Mouse (Mus musculus) hindbrain, embryonic 16.5 days (tissue): ENCODE data around the gene Selenop. TPM values are rescaled to one million over a fixed set of nuclear protein-coding genes. Genes with fewer than 3 reads are reported as not detected.

Experiments
- ATAC-seq: fragments of 200-750 bp; cut with Nextera tagmentation; 2 replicates; pipeline ENCODE4 v1.8.0; 2017; ENCODE audit warnings: moderate TSS enrichment, moderate library complexity
- H3K27ac ChIP-seq: fragments of 300-500 bp; sonication (generic); 2 replicates; pipeline ENCODE4 v1.5.1; 2014; ENCODE audit warnings: low read depth, mild to moderate bottlenecking, control low read depth, low read length, moderate library complexity
- H3K27me3 ChIP-seq: fragments of 300-500 bp; sonication (generic); replicated peaks from 2 replicates; pipeline ENCODE4 v1.6.1; 2014; ENCODE audit warnings: low read length; ENCODE audit not compliant: control insufficient read depth, insufficient read depth
- H3K36me3 ChIP-seq: fragments of 300-500 bp; sonication (generic); 2 replicates; pipeline ENCODE4 v1.6.1; 2014; ENCODE audit warnings: mild to moderate bottlenecking, low read length, moderate library complexity, mixed read lengths; ENCODE audit not compliant: control insufficient read depth, insufficient read depth
- H3K4me1 ChIP-seq: fragments of 300-500 bp; sonication (generic); 2 replicates; pipeline ENCODE4 v1.6.1; 2014; ENCODE audit warnings: low read depth, low read length; ENCODE audit not compliant: control insufficient read depth, insufficient read depth
- H3K4me2 ChIP-seq: fragments of 300-500 bp; sonication (generic); 2 replicates; pipeline ENCODE4 v1.6.1; 2014; ENCODE audit warnings: mild to moderate bottlenecking, low read length, control low read depth, moderate library complexity
- H3K4me3 ChIP-seq: fragments of 300-500 bp; sonication (generic); 2 replicates; pipeline ENCODE4 v1.5.1; 2014; ENCODE audit warnings: mild to moderate bottlenecking, low read length, control low read depth, moderate library complexity
- H3K9ac ChIP-seq: fragments of 300-500 bp; sonication (generic); 2 replicates; pipeline ENCODE4 v1.6.1; 2014; ENCODE audit warnings: low read depth, mild to moderate bottlenecking, control low read depth, low read length, moderate library complexity
- H3K9me3 ChIP-seq: fragments of 300-500 bp; sonication (generic); 2 replicates; pipeline ENCODE4 v1.6.1; 2014; ENCODE audit warnings: mild to moderate bottlenecking, low read length, moderate library complexity; ENCODE audit not compliant: control insufficient read depth
- WGBS: fragments of 180-500 bp; shearing (Covaris S2); extraction: QIAGEN DNeasy Blood & Tissue Kit; methylation state at CpG from one replicate; pipeline ENCODE4 v1.1.7; 2014; 5-methylcytosine and 5-hydroxymethylcytosine counted together
- polyA plus RNA-seq: library from polyadenylated mRNA; unstranded; fragments of >200 nt; fragmentation: Nextera tagmentation; extraction: Ambion mirVana; gene quantifications from 2 replicates; pipeline ENCODE4 v1.2.1, GENCODE M21; 2015

Selenop gene
- polyA plus RNA-seq, 1 experiment from 2014 or later = 166 TPM

DNA sequence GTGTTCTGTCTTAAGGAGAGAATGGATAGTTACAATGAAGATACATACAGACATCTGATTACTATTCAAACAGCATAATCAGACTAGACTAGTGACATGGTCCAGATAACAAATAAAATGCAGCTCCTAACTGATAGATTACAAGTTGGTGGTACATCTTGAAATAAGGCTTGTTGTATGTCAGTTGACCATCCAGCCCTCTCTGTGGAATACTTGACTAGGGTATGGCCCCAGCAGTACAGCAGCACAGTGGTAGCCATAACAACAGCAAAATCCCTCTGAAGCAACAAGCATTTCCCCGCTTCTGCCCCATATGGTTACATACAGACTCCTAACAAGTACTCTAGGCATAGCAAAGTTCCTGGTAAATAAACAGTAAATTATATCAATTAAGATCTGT, 13.4 kb downstream of the Selenop start:
- Histone ChIP-seq H3K27ac (no peak overlapping the region), H3K36me3 (no peaks in the 10 kb centered on the region; the same call in 1 of the 2 replicates), H3K4me2 (no peak overlapping the region), H3K4me3 (no peak overlapping the region), H3K9me3 (no peaks in the 10 kb centered on the region), H3K4me1 (no peaks in the 10 kb centered on the region), H3K9ac (no peak overlapping the region), H3K27me3 (no peaks in the 10 kb centered on the region)
- 60% methylated on average over 1 of the region's 1 CpGs for WGBS
- ATAC-seq = no peak

GRCm38 (mm10) chr15:3286032-3286431, 17.7 kb downstream of the Selenop start:
- Histone ChIP-seq H3K9me3 (no peaks in the 10 kb centered on the region), H3K27me3 (no peaks in the 10 kb centered on the region), H3K4me3 (no peak overlapping the region), H3K4me2 (no peak overlapping the region), H3K27ac (no peak overlapping the region), H3K9ac (no peak overlapping the region), H3K36me3 (no peaks in the 10 kb centered on the region), H3K4me1 (no peaks in the 10 kb centered on the region)
- no peak for ATAC-seq

- no peak overlapping the region for H3K27ac ChIP-seq
- H3K9me3 ChIP-seq = no peaks in the 10 kb centered on the region
- H3K4me2 ChIP-seq = no peak overlapping the region
- H3K4me1 ChIP-seq = no peaks in the 10 kb centered on the region
- H3K9ac ChIP-seq = no peak overlapping the region
- H3K27me3 ChIP-seq = no peaks in the 10 kb centered on the region
- no peaks in the 10 kb centered on the region for H3K36me3 ChIP-seq
- 82% methylated on average over 3 of the region's 3 CpGs for WGBS
- no peak for ATAC-seq
- H3K4me3 ChIP-seq = no peak overlapping the region
Measured at GRCm38 (mm10) chr15:3290435-3290834, 22.1 kb downstream of the Selenop start.

DNA sequence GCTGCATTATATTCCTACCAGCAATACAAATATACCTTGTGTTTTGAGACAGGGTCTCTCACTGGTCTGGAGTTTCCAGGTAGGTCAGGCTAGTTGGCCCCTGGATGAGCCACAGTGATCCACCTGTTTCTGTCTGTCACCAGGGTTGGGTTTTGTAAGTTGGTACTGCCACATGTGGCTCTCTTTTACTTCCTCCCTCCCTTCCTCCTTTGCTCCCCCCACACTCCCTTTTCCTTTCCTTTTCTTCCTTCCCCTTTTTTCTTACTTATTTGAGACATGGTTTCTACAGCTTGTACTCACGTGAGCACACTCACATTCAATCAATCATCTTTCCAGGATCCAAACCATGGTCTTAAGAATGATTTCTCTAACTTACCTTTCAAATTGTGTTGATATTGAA, 25.1 kb downstream of the Selenop start:
- Histone ChIP-seq H3K27me3 (no peaks in the 10 kb centered on the region), H3K9me3 (no peaks in the 10 kb centered on the region), H3K4me3 (no peak overlapping the region), H3K9ac (no peak overlapping the region), H3K4me1 (no peaks in the 10 kb centered on the region), H3K27ac (no peak overlapping the region), H3K36me3 (no peaks in the 10 kb centered on the region), H3K4me2 (no peak overlapping the region)
- ATAC-seq = no peak
- 51% methylated on average over 1 of the region's 1 CpGs for WGBS

DNA sequence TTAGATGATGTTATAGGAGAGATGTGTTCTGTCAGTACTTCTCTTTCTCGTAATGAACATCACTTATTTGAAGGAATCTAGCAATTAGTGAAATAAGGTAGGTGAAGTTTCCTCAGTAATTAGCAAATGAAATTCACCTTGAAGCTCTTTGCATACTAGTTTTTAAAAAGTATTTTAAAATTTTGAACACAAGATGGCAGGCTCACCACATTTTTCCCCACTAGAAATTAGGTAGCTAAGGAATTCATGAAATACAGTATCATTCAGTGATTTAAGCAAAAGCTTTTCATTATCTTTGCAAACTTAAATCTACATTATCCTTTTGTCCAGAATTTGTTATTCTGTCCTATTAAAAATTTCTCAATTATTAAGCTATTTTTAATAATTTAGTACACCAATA, 27.6 kb downstream of the Selenop start:
- no peaks in the 10 kb centered on the region for H3K9me3 ChIP-seq
- H3K27ac ChIP-seq = no peak overlapping the region
- H3K4me3 ChIP-seq = no peak overlapping the region
- H3K4me2 ChIP-seq = no peak overlapping the region
- H3K9ac ChIP-seq = no peak overlapping the region
- H3K36me3 ChIP-seq = no peaks in the 10 kb centered on the region
- H3K4me1 ChIP-seq = no peaks in the 10 kb centered on the region
- H3K27me3 ChIP-seq = no peaks in the 10 kb centered on the region
- no peak for ATAC-seq
- 90% methylated on average over 1 of the region's 1 CpGs for WGBS

- ATAC-seq = no peak
- WGBS = 88% methylated on average over 8 of the region's 8 CpGs
- H3K27ac ChIP-seq = no peak overlapping the region
Measured at GRCm38 (mm10) chr15:3297615-3298014, 29.3 kb downstream of the Selenop start.

DNA sequence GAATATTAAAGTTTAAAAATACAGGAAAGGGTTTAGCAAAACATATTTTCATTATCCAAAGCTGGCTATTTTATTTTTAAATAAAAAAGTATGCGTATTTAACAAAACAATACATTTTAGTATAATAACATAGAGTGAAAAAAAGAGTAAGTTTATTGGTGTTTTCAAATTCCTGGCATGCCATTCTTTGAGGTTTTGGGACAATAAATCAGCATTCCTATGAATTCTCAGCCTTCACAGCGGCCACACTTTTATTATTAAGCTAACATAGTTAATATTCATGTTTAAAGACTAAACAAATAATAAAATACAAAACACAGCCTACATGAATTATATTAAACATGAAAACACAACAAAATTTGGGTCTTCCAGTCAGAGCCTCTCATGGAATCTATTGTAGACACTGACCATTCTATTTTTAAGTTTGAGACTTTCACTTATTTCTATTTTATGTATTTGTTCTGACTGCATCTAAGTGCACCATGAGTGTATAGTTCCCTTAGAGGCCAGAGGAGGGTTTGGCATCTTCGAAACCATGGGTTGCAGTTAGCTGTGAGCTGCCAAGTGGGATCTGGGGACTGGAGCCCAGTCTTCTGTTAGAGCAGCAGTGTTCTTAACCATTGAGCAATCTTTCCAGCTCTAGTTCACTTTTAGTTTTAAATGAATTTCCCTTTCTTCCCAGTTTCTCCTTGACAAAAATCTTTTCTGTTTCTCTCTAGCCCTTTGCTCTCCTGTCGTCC, 32.2 kb downstream of the Selenop start:
- Histone ChIP-seq H3K4me3 (no peak overlapping the region), H3K4me1 (no peaks in the 10 kb centered on the region), H3K4me2 (no peak overlapping the region), H3K9me3 (no peaks in the 10 kb centered on the region), H3K36me3 (no peaks in the 10 kb centered on the region), H3K27ac (no peak overlapping the region), H3K9ac (no peak overlapping the region), H3K27me3 (no peaks in the 10 kb centered on the region)
- ATAC-seq = no peak
- 83% methylated on average over 4 of the region's 4 CpGs for WGBS

More at GRCm38 (mm10) chr15:3297615-3298014, 29.3 kb downstream of the Selenop start:
- Histone ChIP-seq H3K9me3 (no peaks in the 10 kb centered on the region), H3K4me3 (no peak overlapping the region), H3K36me3 (no peaks in the 10 kb centered on the region), H3K27me3 (no peaks in the 10 kb centered on the region), H3K4me1 (no peaks in the 10 kb centered on the region), H3K4me2 (no peak overlapping the region), H3K9ac (no peak overlapping the region)

- WGBS = 95% methylated on average over 12 of the region's 12 CpGs
- H3K9me3 ChIP-seq = no peaks in the 10 kb centered on the region
- no peak within 1 kb of the TSS for H3K9ac ChIP-seq
- no peak within 1 kb of the TSS for H3K4me2 ChIP-seq
- no peak within 1 kb of the TSS for H3K4me3 ChIP-seq
- no peak within 1 kb of the TSS for H3K27ac ChIP-seq
- no peaks in the 10 kb centered on the region for H3K4me1 ChIP-seq
- H3K36me3 ChIP-seq = no peaks in the 10 kb centered on the region
- no peaks in the 10 kb centered on the region for H3K27me3 ChIP-seq
- no peak for ATAC-seq
Measured at GRCm38 (mm10) chr15:3303426-3303825, 35.1 kb downstream of the Selenop start, which contains the start of gene Ccdc152. Ccdc152 (minus strand) TSS chr15:3303526.

DNA sequence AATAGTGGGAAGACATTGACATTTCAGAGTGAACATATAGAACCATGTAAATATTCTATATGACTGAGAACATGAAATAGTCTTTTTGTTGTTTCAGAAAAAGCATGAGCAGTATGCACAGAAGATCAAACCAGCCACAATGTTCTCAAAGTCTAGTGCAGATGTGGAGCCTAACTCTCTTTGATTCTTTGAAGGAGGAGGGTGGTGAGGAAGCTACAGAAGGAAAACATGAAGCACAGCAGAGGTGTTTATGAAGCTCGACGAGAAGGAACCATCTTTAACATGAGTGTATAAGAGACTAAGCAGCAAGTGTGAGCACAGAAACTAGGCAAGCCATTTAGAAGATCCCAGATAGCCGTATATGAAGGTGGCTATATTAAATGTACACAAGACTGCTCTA, 41.5 kb downstream of the Selenop start:
- Histone ChIP-seq H3K27ac (no peak overlapping the region), H3K4me3 (no peak overlapping the region), H3K36me3 (no peaks in the 10 kb centered on the region), H3K4me2 (no peak overlapping the region), H3K9ac (no peak overlapping the region), H3K4me1 (no peaks in the 10 kb centered on the region), H3K27me3 (no peaks in the 10 kb centered on the region), H3K9me3 (no peaks in the 10 kb centered on the region)
- 95% methylated on average over 3 of the region's 3 CpGs for WGBS
- no peak for ATAC-seq
